Mouse (Mus musculus): ENCODE data around the gene Map6d1. TPM values are rescaled to one million over a fixed set of nuclear protein-coding genes. Genes with fewer than 3 reads are reported as not detected.

Gene Map6d1
- polyA plus RNA-seq, 1 experiment, result 0.02 TPM

- Histone ChIP-seq H3K36me3 (ENCODE audit: control insufficient read depth) (peaks cover 54% of the 10 kb centered on the region), H3K27me3 (ENCODE audit: control insufficient read depth) (no peaks in the 10 kb centered on the region), H3K9me3 (ENCODE audit: control insufficient read depth, low read length) (no peaks in the 10 kb centered on the region; the same call in 1 of the 2 replicates), H3K4me1 (ENCODE audit: control insufficient read depth) (peaks cover 4% of the 10 kb centered on the region), H3K4me3 (replicated peaks) (no peak overlapping the region)
- TF ChIP-seq TAL1 (IDR thresholded peaks at IDR 0.05; ENCODE audit: low read length), result no peak
- no peak for TF ChIP-seq GATA1 (IDR thresholded peaks at IDR 0.05; ENCODE audit: low read length)
These were observed 44.2 kb downstream of the Map6d1 start for GRCm38 (mm10) chr16:20196962-20197361.

GRCm38 (mm10) chr16:20195546-20195945 lies 45.6 kb downstream of the Map6d1 start:
- no peaks in the 10 kb centered on the region for H3K9me3 ChIP-seq (ENCODE audit: control insufficient read depth, low read length)
- peaks cover 57% of the 10 kb centered on the region for H3K36me3 ChIP-seq (ENCODE audit: control insufficient read depth)
- TF ChIP-seq GATA1 (IDR thresholded peaks at IDR 0.05; ENCODE audit: low read length) (no peak), TAL1 (IDR thresholded peaks at IDR 0.05; ENCODE audit: low read length) (no peak)
- H3K4me3 ChIP-seq (replicated peaks), result no peak overlapping the region
- peaks cover 4% of the 10 kb centered on the region for H3K4me1 ChIP-seq (ENCODE audit: control insufficient read depth)
- H3K27me3 ChIP-seq (ENCODE audit: control insufficient read depth), result no peaks in the 10 kb centered on the region

DNA sequence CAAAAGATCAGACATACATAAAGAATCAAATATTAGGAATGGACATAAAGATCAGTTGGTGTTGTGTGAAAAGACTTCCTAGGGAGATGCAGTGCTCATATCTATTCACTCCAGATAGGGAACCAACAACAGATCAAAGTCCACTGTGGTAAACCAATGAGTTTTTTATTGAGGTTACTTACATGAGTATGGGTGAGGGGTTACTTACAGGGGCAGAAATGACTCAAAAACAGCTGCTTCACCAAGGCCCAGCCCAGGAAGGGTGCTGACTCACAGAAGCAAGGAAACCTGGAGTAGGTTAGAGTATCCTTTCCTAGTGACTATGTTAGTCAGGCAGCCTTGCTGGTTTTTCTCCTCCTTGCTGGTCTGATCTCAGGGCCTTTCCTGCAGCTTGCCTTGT lies 49.1 kb downstream of the Map6d1 start:
- no peaks in the 10 kb centered on the region for H3K9me3 ChIP-seq (ENCODE audit: control insufficient read depth, low read length)
- TF ChIP-seq TAL1 (IDR thresholded peaks at IDR 0.05; ENCODE audit: low read length), result no peak
- no peak for TF ChIP-seq GATA1 (IDR thresholded peaks at IDR 0.05; ENCODE audit: low read length)
- no peak overlapping the region for H3K4me3 ChIP-seq (replicated peaks)
- peaks cover 2% of the 10 kb centered on the region; the same call in 1 of the 2 replicates for H3K4me1 ChIP-seq (ENCODE audit: control insufficient read depth)
- peaks cover 67% of the 10 kb centered on the region for H3K36me3 ChIP-seq (ENCODE audit: control insufficient read depth)
- no peaks in the 10 kb centered on the region for H3K27me3 ChIP-seq (ENCODE audit: control insufficient read depth)

- Histone ChIP-seq H3K4me1 (ENCODE audit: control insufficient read depth) (no peaks in the 10 kb centered on the region), H3K4me3 (replicated peaks) (no peak overlapping the region), H3K9me3 (ENCODE audit: control insufficient read depth, low read length) (no peaks in the 10 kb centered on the region), H3K36me3 (ENCODE audit: control insufficient read depth) (peaks cover 68% of the 10 kb centered on the region), H3K27me3 (ENCODE audit: control insufficient read depth) (no peaks in the 10 kb centered on the region)
- no peak for TF ChIP-seq TAL1 (IDR thresholded peaks at IDR 0.05; ENCODE audit: low read length)
- TF ChIP-seq GATA1 (IDR thresholded peaks at IDR 0.05; ENCODE audit: low read length), result no peak
These were observed 49.8 kb downstream of the Map6d1 start for GRCm38 (mm10) chr16:20191161-20191882.

DNA sequence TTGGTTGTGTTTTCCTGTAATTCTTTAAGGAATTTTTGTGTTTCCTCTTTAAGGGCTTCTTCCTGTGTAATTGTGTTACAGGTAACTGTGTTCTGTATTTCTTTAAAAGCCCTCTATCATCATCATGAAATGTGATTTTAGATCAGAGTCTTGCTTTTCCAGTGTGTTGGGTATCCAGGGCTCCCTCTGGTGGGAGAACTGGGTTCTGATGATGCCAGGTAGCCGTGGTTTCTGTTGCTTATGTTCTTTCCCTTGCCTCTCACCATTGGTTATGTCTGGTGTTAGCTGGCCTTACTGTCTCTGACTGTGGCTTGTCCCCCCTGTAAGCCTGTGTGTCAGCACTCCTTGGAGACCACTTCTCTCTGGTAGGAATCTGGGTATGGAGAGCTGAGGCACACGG lies 55.8 kb downstream of the Map6d1 start:
- H3K4me1 ChIP-seq (ENCODE audit: control insufficient read depth), result no peaks in the 10 kb centered on the region
- no peaks in the 10 kb centered on the region for H3K27me3 ChIP-seq (ENCODE audit: control insufficient read depth)
- peaks cover 53% of the 10 kb centered on the region for H3K36me3 ChIP-seq (ENCODE audit: control insufficient read depth)
- no peaks in the 10 kb centered on the region for H3K9me3 ChIP-seq (ENCODE audit: control insufficient read depth, low read length)
- H3K4me3 ChIP-seq (replicated peaks), result no peak overlapping the region
- no peak for TF ChIP-seq TAL1 (IDR thresholded peaks at IDR 0.05; ENCODE audit: low read length)
- no peak for TF ChIP-seq GATA1 (IDR thresholded peaks at IDR 0.05; ENCODE audit: low read length)

Other genes starting within 250 kb of the Map6d1 start
- 0.43 and 0.48 TPM in 2 replicates for gene Klhl24, start 143.8 kb downstream of the Map6d1 start, polyA plus RNA-seq (2012)
- 0.20 and 0.47 TPM in 2 replicates for gene Yeats2, start 100.3 kb downstream of the Map6d1 start, polyA plus RNA-seq (2012)
- 8.2 and 12.1 TPM in 2 replicates for gene Parl, start 61.0 kb upstream of the Map6d1 start, polyA plus RNA-seq (2012)
- not detected in 2 replicates for gene Cyp2ab1, start 84.0 kb upstream of the Map6d1 start, polyA plus RNA-seq (2012)
- gene Abcc5, start 185.0 kb upstream of the Map6d1 start, polyA plus RNA-seq (2012), result 0.28 and 0.32 TPM in 2 replicates